Mouse (Mus musculus) heart, embryonic 14.5 days (tissue): ENCODE results near the gene Cdc34b. TPM values are rescaled to one million over a fixed set of nuclear protein-coding genes. Genes with fewer than 3 reads are reported as not detected.

Experiments
- ATAC-seq: fragments of 200-750 bp; cut with Nextera tagmentation; 2 replicates; pipeline ENCODE4 v1.8.0; 2017; ENCODE audit warnings: low read depth, moderate TSS enrichment; ENCODE audit not compliant: insufficient number of reproducible peaks, insufficient read depth, low FRiP score
- H3K27ac ChIP-seq, 2 experiments: fragments of 200-500 bp in 1 of 2; fragments of 300-500 bp in 1 of 2; sonication (generic) in 1 of 2; replicated peaks in 1 of 2; 2 replicates each; pipeline ENCODE4 v1.5.1; 2012 to 2014; ENCODE audit warnings: low read depth in 2 of 2, low read length in 2 of 2, control low read depth in 1 of 2, mild to moderate bottlenecking in 1 of 2, mixed read lengths in 1 of 2; ENCODE audit not compliant: control insufficient read depth in 1 of 2, insufficient read depth in 1 of 2
- H3K27me3 ChIP-seq: fragments of 300-500 bp; sonication (generic); 2 replicates; pipeline ENCODE4 v1.6.1; 2014; ENCODE audit warnings: mild to moderate bottlenecking, low read length, control low read depth; ENCODE audit not compliant: control insufficient read depth, insufficient read depth
- H3K36me3 ChIP-seq: fragments of 300-500 bp; sonication (generic); 2 replicates; pipeline ENCODE4 v1.6.1; 2014; ENCODE audit warnings: mild to moderate bottlenecking, control low read depth, low read length, mixed read lengths; ENCODE audit not compliant: control insufficient read depth, insufficient read depth
- H3K4me1 ChIP-seq, 2 experiments: fragments of 200-500 bp in 1 of 2; fragments of 300-500 bp in 1 of 2; sonication (generic) in 1 of 2; 2 replicates each; pipeline ENCODE4 v1.6.1; 2012 to 2014; ENCODE audit warnings: low read length in 2 of 2, control low read depth in 1 of 2, mixed read lengths in 1 of 2; ENCODE audit not compliant: control insufficient read depth in 2 of 2, insufficient read depth in 2 of 2
- H3K4me2 ChIP-seq: fragments of 300-500 bp; sonication (generic); 2 replicates; pipeline ENCODE4 v1.6.1; 2014; ENCODE audit warnings: mild to moderate bottlenecking, low read length
- H3K4me3 ChIP-seq, 2 experiments: fragments of 200-500 bp in 1 of 2; fragments of 300-500 bp in 1 of 2; sonication (generic) in 1 of 2; 2 replicates each; pipeline ENCODE4 v1.5.1; 2012 to 2014; ENCODE audit warnings: low read length in 2 of 2, mild to moderate bottlenecking in 2 of 2, control low read depth in 1 of 2, low read depth in 1 of 2, moderate library complexity in 1 of 2; ENCODE audit not compliant: control insufficient read depth in 1 of 2, insufficient read depth in 1 of 2
- H3K9ac ChIP-seq: fragments of 300-500 bp; sonication (generic); 2 replicates; pipeline ENCODE4 v1.6.1; 2014; ENCODE audit warnings: mild to moderate bottlenecking, low read length
- H3K9me3 ChIP-seq: fragments of 300-500 bp; sonication (generic); 2 replicates; pipeline ENCODE4 v1.6.1; 2016; ENCODE audit warnings: low read length, control low read depth; ENCODE audit not compliant: control insufficient read depth
- WGBS: fragments of 180-500 bp; shearing (Covaris S2); extraction: QIAGEN DNeasy Blood & Tissue Kit; methylation state at CpG from one replicate; pipeline ENCODE4 v1.1.7; 2014; 5-methylcytosine and 5-hydroxymethylcytosine counted together
- polyA plus RNA-seq: library from polyadenylated mRNA; unstranded; fragments of >200 nt; fragmentation: Nextera tagmentation; extraction: Ambion mirVana; gene quantifications from 2 replicates; pipeline ENCODE4 v1.2.1, GENCODE M21; 2014

Cdc34b gene
- polyA plus RNA-seq, 1 experiment from 2014 or later = not detected

- Histone ChIP-seq H3K9ac (no peak overlapping the region), H3K4me1 (no peaks in the 10 kb centered on the region), H3K27ac (no peak overlapping the region), H3K9me3 (no peaks in the 10 kb centered on the region), H3K4me2 (no peak overlapping the region), H3K4me3 (no peak overlapping the region), H3K36me3 (no peaks in the 10 kb centered on the region), H3K27me3 (0 out of 2 replicates have a peak, but pooled peaks cover 5% of the 10 kb centered on the region)
- no peak for ATAC-seq
- 62% methylated on average over 3 of the region's 3 CpGs for WGBS
Measured at GRCm38 (mm10) chr11:94772363-94773055, 30.9 kb downstream of the Cdc34b start.

- WGBS = 85% methylated on average over 1 of the region's 1 CpGs
- H3K9me3 ChIP-seq = no peaks in the 10 kb centered on the region
- H3K4me2 ChIP-seq = no peak overlapping the region
- 0 out of 2 replicates have a peak, but pooled peaks cover 7% of the 10 kb centered on the region for H3K27me3 ChIP-seq
- ATAC-seq = no peak
- H3K4me1 ChIP-seq = no peaks in the 10 kb centered on the region
- no peak overlapping the region for H3K27ac ChIP-seq
- H3K36me3 ChIP-seq = no peaks in the 10 kb centered on the region
- no peak overlapping the region for H3K9ac ChIP-seq
- H3K4me3 ChIP-seq = no peak overlapping the region
Measured at GRCm38 (mm10) chr11:94773851-94774250, 32.3 kb downstream of the Cdc34b start.

GRCm38 (mm10) chr11:94774887-94775497, 33.4 kb downstream of the Cdc34b start:
- Histone ChIP-seq H3K36me3 (no peaks in the 10 kb centered on the region), H3K4me1 (no peaks in the 10 kb centered on the region), H3K27me3 (0 out of 2 replicates have a peak, but pooled peaks cover 7% of the 10 kb centered on the region), H3K9ac (no peak overlapping the region), H3K4me2 (no peak overlapping the region), H3K27ac (no peak overlapping the region), H3K9me3 (no peaks in the 10 kb centered on the region), H3K4me3 (no peak overlapping the region)
- no peak for ATAC-seq
- WGBS = 76% methylated on average over 5 of the region's 5 CpGs

- no peak for ATAC-seq
- Histone ChIP-seq H3K4me2 (no peak within 1 kb of the TSS), H3K27ac (no peak within 1 kb of the TSS), H3K4me3 (no peak within 1 kb of the TSS), H3K4me1 (no peaks in the 10 kb centered on the region), H3K27me3 (0 out of 2 replicates have a peak, but pooled peaks cover under 1% of the 10 kb centered on the region), H3K36me3 (no peaks in the 10 kb centered on the region), H3K9me3 (no peaks in the 10 kb centered on the region), H3K9ac (no peak within 1 kb of the TSS)
Measured at GRCm38 (mm10) chr11:94782603-94783002, 41.0 kb downstream of the Cdc34b start, which contains the start of gene Tmem92. TSS of gene Tmem92 (minus strand) at chr11:94782703.

GRCm38 (mm10) chr11:94785247-94785646, 43.7 kb downstream of the Cdc34b start:
- Histone ChIP-seq H3K9me3 (no peaks in the 10 kb centered on the region), H3K36me3 (no peaks in the 10 kb centered on the region), H3K4me3 (no peak overlapping the region), H3K9ac (no peak overlapping the region), H3K27me3 (no peaks in the 10 kb centered on the region), H3K4me1 (no peaks in the 10 kb centered on the region), H3K4me2 (no peak overlapping the region), H3K27ac (no peak overlapping the region)
- WGBS = 5% methylated on average over 2 of the region's 2 CpGs
- ATAC-seq = no peak; the same call in 1 of the 2 replicates

GRCm38 (mm10) chr11:94791700-94792099, 50.1 kb downstream of the Cdc34b start:
- no peak for ATAC-seq
- H3K9ac ChIP-seq = no peak overlapping the region
- no peak overlapping the region for H3K4me3 ChIP-seq
- H3K27ac ChIP-seq = no peak overlapping the region
- H3K27me3 ChIP-seq = no peaks in the 10 kb centered on the region
- no peaks in the 10 kb centered on the region for H3K9me3 ChIP-seq
- H3K4me2 ChIP-seq = no peak overlapping the region
- H3K4me1 ChIP-seq = no peaks in the 10 kb centered on the region
- no peaks in the 10 kb centered on the region for H3K36me3 ChIP-seq
